Mouse (Mus musculus) MEL (cell line): ENCODE measurements around the gene Ropn1.

Source experiments
- CTCF ChIP-seq, 3 experiments: IDR thresholded peaks in 2 of 3; conservative IDR thresholded peaks in 1 of 3; 2 replicates each; pipeline ENCODE4 v1.5.1; 2011 to 2012; ENCODE audit warnings: low read length in 3 of 3, low read depth in 2 of 3, mild to moderate bottlenecking in 2 of 3, improper control_type of control experiment in 1 of 3, inconsistent platforms in 1 of 3, mixed read lengths in 1 of 3, moderate library complexity in 1 of 3; ENCODE audit not compliant: control insufficient read depth in 1 of 3, insufficient read depth in 1 of 3, poor library complexity in 1 of 3, severe bottlenecking in 1 of 3
- POLR2AphosphoS2 ChIP-seq: IDR thresholded peaks from 2 replicates; pipeline ENCODE4 v1.6.1; 2011; ENCODE audit warnings: low read length, improper control_type of control experiment
- ZNF384 ChIP-seq: IDR thresholded peaks from 2 replicates; pipeline ENCODE4 v1.6.1; 2012; ENCODE audit warnings: low read depth, mild to moderate bottlenecking, inconsistent platforms, low read length, improper control_type of control experiment

DNA sequence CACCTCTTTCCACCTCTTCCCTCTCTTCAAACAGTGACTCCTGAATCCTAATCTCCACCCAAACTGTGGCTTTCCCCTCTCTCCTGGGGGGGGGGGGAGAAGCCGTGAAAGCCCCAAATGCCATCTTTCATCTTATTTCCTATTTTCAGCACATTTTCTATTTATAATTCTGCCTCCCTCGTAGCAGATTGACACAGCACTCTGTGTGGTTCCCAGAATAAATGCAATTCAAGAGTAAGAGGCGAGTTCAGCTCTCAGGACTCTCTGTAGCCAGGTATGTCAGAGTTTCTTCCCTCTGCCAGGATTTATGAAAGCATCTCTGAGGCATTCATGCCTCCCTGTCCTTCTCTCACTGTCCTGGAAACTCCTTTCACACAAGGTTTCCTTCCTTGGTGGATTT lies 14.2 kb upstream of the Ropn1 start:
- TF ChIP-seq CTCF (IDR thresholded peaks at IDR 0.05 in 2 of 3, conservative IDR thresholded peaks at IDR 0.05 in 1 of 3; ENCODE audit: control insufficient read depth in 1 of 3, insufficient read depth in 1 of 3, low read depth in 2 of 3, low read length in 3 of 3, poor library complexity in 1 of 3, severe bottlenecking in 1 of 3) (no peak), ZNF384 (no peak), POLR2AphosphoS2 (no peak)
